Mouse (Mus musculus) liver, postnatal 0 days (tissue): ENCODE data around the gene Galnt10. TPM values are rescaled to one million over a fixed set of nuclear protein-coding genes. Genes with fewer than 3 reads are reported as not detected.

ENCODE experiments used
- ATAC-seq: fragments of 200-750 bp; cut with Nextera tagmentation; 2 replicates; pipeline ENCODE4 v1.8.0; 2017; ENCODE audit warnings: mild to moderate bottlenecking, moderate library complexity
- DNase-seq: peaks from one replicate; pipeline ENCODE4 v3.0.0-alpha.2; 2016
- H3K27ac ChIP-seq: fragments of 300-500 bp; sonication (generic); 2 replicates; pipeline ENCODE4 v1.5.1; 2014; ENCODE audit warnings: antibody characterized with exemption, moderate library complexity, mild to moderate bottlenecking, low read depth
- H3K27me3 ChIP-seq: fragments of 300-500 bp; sonication (generic); 2 replicates; pipeline ENCODE4 v1.6.1; 2014; ENCODE audit warnings: low read length, control low read depth, mixed read lengths; ENCODE audit not compliant: insufficient read depth
- H3K36me3 ChIP-seq: fragments of 300-500 bp; sonication (generic); replicated peaks from 2 replicates; pipeline ENCODE4 v1.6.1; 2014; ENCODE audit warnings: mild to moderate bottlenecking, control low read depth, low read length, moderate library complexity, mixed read lengths; ENCODE audit not compliant: insufficient read depth
- H3K4me1 ChIP-seq: fragments of 300-500 bp; sonication (generic); 2 replicates; pipeline ENCODE4 v1.6.1; 2014; ENCODE audit warnings: antibody characterized with exemption, mild to moderate bottlenecking, control low read depth; ENCODE audit not compliant: insufficient read depth
- H3K4me2 ChIP-seq: fragments of 300-500 bp; sonication (generic); 2 replicates; pipeline ENCODE4 v1.6.1; 2014; ENCODE audit warnings: low read depth, mild to moderate bottlenecking, low read length, moderate library complexity, mixed read lengths
- H3K4me3 ChIP-seq: fragments of 300-500 bp; sonication (generic); 2 replicates; pipeline ENCODE4 v1.5.1; 2014; ENCODE audit warnings: low read depth, low read length
- H3K9ac ChIP-seq: fragments of 300-500 bp; sonication (generic); replicated peaks from 2 replicates; pipeline ENCODE4 v1.6.1; 2014; ENCODE audit warnings: mild to moderate bottlenecking, moderate library complexity
- H3K9me3 ChIP-seq: fragments of 300-500 bp; sonication (generic); 2 replicates; pipeline ENCODE4 v1.6.1; 2016; ENCODE audit warnings: mild to moderate bottlenecking, control low read depth, low read length, mixed read lengths
- CTCF ChIP-seq: sonication (generic); IDR thresholded peaks from 2 replicates; pipeline ENCODE4 v1.5.1; 2016; ENCODE audit warnings: antibody characterized with exemption, low read depth
- EP300 ChIP-seq: IDR thresholded peaks from 2 replicates; pipeline ENCODE4 v1.6.1; 2016; ENCODE audit warnings: antibody characterized with exemption, low read depth, mild to moderate bottlenecking
- WGBS: fragments of 180-500 bp; shearing (Covaris S2); extraction: QIAGEN DNeasy Blood & Tissue Kit; methylation state at CpG from one replicate; pipeline ENCODE4 v1.1.7; 2014; ENCODE audit not compliant: insufficient replicate concordance; 5-methylcytosine and 5-hydroxymethylcytosine counted together
- polyA plus RNA-seq: library from polyadenylated mRNA; unstranded; fragments of >200 nt; fragmentation: Nextera tagmentation; extraction: Ambion mirVana; gene quantifications from 2 replicates; pipeline ENCODE4 v1.2.1, GENCODE M21; 2015

Galnt10 gene
- polyA plus RNA-seq, 1 experiment from 2014 or later, result 8.2 TPM

DNA sequence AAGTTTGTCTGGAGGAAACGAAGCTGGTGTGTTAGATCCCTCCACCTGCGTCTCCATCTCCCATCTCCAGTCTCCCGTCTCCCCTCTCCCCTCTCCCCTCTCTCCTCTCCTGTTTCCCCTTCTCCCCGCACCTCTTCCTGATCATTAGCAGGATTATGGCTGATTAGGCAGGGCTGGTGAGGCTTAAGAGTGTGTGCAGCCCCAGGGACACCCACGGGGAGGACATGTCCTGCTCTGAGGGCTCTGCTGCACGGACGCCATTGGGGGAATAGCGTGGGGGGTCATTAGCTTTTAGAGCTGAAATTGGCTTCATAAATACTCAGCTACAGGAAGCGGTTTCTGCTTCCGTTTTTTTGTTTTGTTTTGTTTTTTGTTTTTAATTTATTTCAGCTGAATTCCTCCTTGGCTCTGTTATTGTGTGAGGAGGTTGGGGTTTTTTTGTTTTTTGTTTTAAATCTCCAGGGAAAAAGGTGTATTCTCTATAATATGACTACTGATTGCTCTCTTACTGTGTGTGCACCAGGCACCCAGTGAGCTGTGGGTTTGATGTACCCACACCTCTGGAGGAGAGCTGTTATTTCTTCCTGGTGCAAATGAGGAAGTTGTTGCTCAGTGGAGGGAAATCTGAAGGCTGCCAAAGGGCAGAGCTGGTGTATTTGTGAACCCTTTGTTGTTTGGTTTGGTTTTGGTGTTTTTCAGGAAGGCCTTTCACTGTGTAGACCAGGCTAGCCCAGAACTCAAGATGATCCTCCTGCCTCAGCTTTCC is 40.6 kb downstream of the Galnt10 start:
- H3K9ac ChIP-seq, result no peak overlapping the region
- 0 out of 2 replicates have a peak overlapping the region, but pooled peaks have one; percentile 13 for H3K4me3 ChIP-seq
- H3K4me2 ChIP-seq, result peak overlapping the region; percentile 58
- peaks cover 52% of the 10 kb centered on the region for H3K4me1 ChIP-seq
- DNase-seq (no peak), ATAC-seq (peak; percentile 41; the same call in 1 of the 2 replicates)
- H3K36me3 ChIP-seq, result no peaks in the 10 kb centered on the region
- WGBS, result 35% methylated on average over 10 of the region's 10 CpGs
- TF ChIP-seq EP300 (no peak), CTCF (no peak)
- peak overlapping the region; percentile 72 for H3K27ac ChIP-seq
- H3K9me3 ChIP-seq, result no peaks in the 10 kb centered on the region
- H3K27me3 ChIP-seq, result no peaks in the 10 kb centered on the region

DNA sequence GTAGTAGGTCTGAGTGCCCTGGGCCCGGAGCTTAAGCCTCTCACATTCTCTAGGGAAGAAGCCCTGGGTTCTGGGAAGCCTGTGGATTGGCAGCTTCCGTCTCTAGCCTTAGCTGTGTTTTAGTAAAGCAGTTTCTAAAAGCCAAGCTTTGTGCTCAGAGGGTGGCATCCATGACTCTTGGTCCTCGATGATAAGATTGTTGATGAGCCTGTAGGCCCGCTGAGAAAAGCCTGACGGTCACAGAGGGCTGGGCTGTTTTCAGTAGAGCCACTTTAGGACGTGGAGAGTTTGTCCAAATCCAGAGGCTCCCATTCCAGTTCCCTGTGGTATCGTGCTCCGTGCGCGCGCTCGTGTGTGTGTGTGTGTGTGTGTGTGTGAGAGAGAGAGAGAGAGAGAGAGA is 41.6 kb downstream of the Galnt10 start:
- 71% methylated on average over 12 of the region's 12 CpGs for whole genome bisulfite sequencing
- H3K9ac ChIP-seq, result no peak overlapping the region
- H3K4me1 ChIP-seq, result peaks cover 46% of the 10 kb centered on the region
- no peak overlapping the region for H3K4me3 ChIP-seq
- ATAC-seq (no peak), DNase-seq (no peak)
- H3K27me3 ChIP-seq, result no peaks in the 10 kb centered on the region
- H3K4me2 ChIP-seq, result no peak overlapping the region
- TF ChIP-seq EP300 (no peak), CTCF (no peak)
- peak overlapping the region; percentile 72; the same call in 1 of the 2 replicates for H3K27ac ChIP-seq
- H3K9me3 ChIP-seq, result no peaks in the 10 kb centered on the region
- no peaks in the 10 kb centered on the region for H3K36me3 ChIP-seq

- Histone ChIP-seq H3K36me3 (no peaks in the 10 kb centered on the region), H3K27me3 (no peaks in the 10 kb centered on the region), H3K9ac (no peak overlapping the region; the same call in 1 of the 2 replicates), H3K4me3 (no peak overlapping the region), H3K27ac (no peak overlapping the region), H3K4me1 (peaks cover 47% of the 10 kb centered on the region), H3K9me3 (no peaks in the 10 kb centered on the region), H3K4me2 (no peak overlapping the region)
- no peak for TF ChIP-seq EP300
- TF ChIP-seq CTCF, result no peak
- 57% methylated on average over 9 of the region's 9 CpGs for WGBS
- ATAC-seq (no peak), DNase-seq (no peak)
These were observed 42.0 kb downstream of the Galnt10 start for GRCm38 (mm10) chr11:57687258-57687657.

DNA sequence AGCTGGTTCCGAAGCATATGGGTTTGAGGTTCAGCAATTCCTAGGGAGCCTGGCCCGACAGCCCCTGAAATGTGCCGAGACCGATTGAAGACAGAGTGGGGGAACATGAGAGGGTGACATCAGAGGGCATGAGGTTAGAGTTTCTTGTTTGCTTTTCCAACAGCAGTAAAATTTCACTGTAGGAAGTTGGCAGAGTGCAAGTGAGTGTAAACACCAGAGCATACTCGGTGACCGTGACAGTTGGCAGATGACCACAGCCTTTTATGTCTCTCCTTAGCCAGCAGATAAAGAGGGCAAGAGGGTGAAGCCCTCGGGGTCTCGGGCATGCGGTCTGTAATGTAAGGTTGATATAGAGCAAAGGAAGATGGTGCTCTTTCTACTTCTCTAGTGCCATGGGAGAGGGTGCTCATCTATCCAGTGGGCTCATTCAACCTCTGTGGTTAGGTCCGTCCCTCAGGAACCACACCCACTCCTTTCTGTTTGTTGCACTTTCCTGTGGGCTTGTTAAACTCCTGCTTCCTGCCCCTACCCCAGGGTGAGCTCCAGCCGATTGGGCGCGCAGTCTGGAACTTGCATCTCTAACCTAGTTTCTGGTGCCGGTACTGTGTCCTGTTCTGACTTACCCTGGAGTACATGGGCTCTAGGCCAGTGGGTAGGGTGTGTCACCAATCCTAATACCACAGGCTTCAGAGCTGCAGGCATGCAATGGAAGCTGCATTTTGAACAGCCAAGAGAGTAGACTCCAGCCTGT is 43.1 kb downstream of the Galnt10 start:
- TF ChIP-seq EP300 (no peak), CTCF (no peak)
- WGBS, result 42% methylated on average over 14 of the region's 14 CpGs
- no peaks in the 10 kb centered on the region for H3K27me3 ChIP-seq
- peak; percentile 40 for DNase-seq
- H3K9ac ChIP-seq, result no peak overlapping the region
- H3K4me1 ChIP-seq, result peaks cover 47% of the 10 kb centered on the region
- H3K36me3 ChIP-seq, result no peaks in the 10 kb centered on the region
- H3K9me3 ChIP-seq, result no peaks in the 10 kb centered on the region
- peak overlapping the region; percentile 49 for H3K27ac ChIP-seq
- peak; percentile 76 for ATAC-seq
- peak overlapping the region; percentile 43 for H3K4me2 ChIP-seq
- no peak overlapping the region for H3K4me3 ChIP-seq

GRCm38 (mm10) chr11:57689811-57690210 is 44.6 kb downstream of the Galnt10 start:
- WGBS, result 85% methylated on average over 6 of the region's 6 CpGs
- TF ChIP-seq CTCF, result no peak
- no peak for TF ChIP-seq EP300
- Histone ChIP-seq H3K9ac (no peak overlapping the region), H3K36me3 (no peaks in the 10 kb centered on the region), H3K4me1 (peaks cover 47% of the 10 kb centered on the region), H3K4me2 (no peak overlapping the region), H3K27ac (no peak overlapping the region), H3K4me3 (no peak overlapping the region), H3K27me3 (no peaks in the 10 kb centered on the region), H3K9me3 (no peaks in the 10 kb centered on the region)
- DNase-seq (no peak), ATAC-seq (no peak)

DNA sequence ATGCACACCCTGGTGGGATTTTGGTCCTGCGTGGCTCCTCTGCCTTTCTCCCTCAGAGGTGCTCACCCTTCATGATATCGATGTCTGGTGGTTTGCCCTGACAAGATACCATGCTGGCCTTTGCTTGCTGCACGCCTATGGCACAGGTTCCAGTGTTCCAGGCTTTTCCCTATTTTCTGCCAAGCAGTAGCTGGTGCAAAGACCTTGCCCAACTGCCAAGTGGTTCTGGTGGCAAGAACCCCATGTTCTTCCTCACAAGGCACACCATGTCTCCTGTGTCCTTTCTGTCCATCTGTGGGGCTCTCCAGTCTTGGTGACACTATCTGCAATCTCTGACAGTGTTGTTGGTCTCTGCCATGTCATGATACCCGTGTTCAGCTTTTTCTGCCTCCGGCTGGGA is 45.6 kb downstream of the Galnt10 start:
- TF ChIP-seq CTCF, result no peak
- TF ChIP-seq EP300, result no peak
- Histone ChIP-seq H3K27ac (no peak overlapping the region), H3K27me3 (no peaks in the 10 kb centered on the region), H3K4me2 (no peak overlapping the region), H3K36me3 (no peaks in the 10 kb centered on the region), H3K4me1 (peaks cover 39% of the 10 kb centered on the region), H3K4me3 (no peak overlapping the region), H3K9me3 (no peaks in the 10 kb centered on the region), H3K9ac (no peak overlapping the region)
- DNase-seq (no peak), ATAC-seq (no peak)
- 64% methylated on average over 5 of the region's 5 CpGs for WGBS
